Mouse (Mus musculus) neural tube, embryonic 15.5 days (tissue): ENCODE results near the gene Tcerg1l. TPM values are rescaled to one million over a fixed set of nuclear protein-coding genes. Genes with fewer than 3 reads are reported as not detected.

Source experiments
- ATAC-seq: fragments of 200-750 bp; cut with Nextera tagmentation; 2 replicates; pipeline ENCODE4 v1.8.0; 2017; ENCODE audit warnings: mild to moderate bottlenecking, moderate TSS enrichment, moderate library complexity; ENCODE audit not compliant: low FRiP score
- H3K27ac ChIP-seq: fragments of 300-500 bp; sonication (generic); replicated peaks from 2 replicates; pipeline ENCODE4 v1.5.1; 2015; ENCODE audit warnings: mild to moderate bottlenecking, inconsistent platforms
- H3K27me3 ChIP-seq: fragments of 300-500 bp; sonication (generic); replicated peaks from 2 replicates; pipeline ENCODE4 v1.6.1; 2015; ENCODE audit warnings: inconsistent platforms
- H3K36me3 ChIP-seq: fragments of 300-500 bp; sonication (generic); 2 replicates; pipeline ENCODE4 v1.6.1; 2015; ENCODE audit warnings: inconsistent platforms
- H3K4me1 ChIP-seq: fragments of 300-500 bp; sonication (generic); 2 replicates; pipeline ENCODE4 v1.6.1; 2015; ENCODE audit warnings: inconsistent platforms
- H3K4me2 ChIP-seq: fragments of 300-500 bp; sonication (generic); 2 replicates; pipeline ENCODE4 v1.6.1; 2015; ENCODE audit warnings: inconsistent platforms, mild to moderate bottlenecking, moderate library complexity
- H3K4me3 ChIP-seq: fragments of 300-500 bp; sonication (generic); replicated peaks from 2 replicates; pipeline ENCODE4 v1.5.1; 2015; ENCODE audit warnings: mild to moderate bottlenecking, inconsistent platforms
- H3K9ac ChIP-seq: fragments of 300-500 bp; sonication (generic); replicated peaks from 2 replicates; pipeline ENCODE4 v1.6.1; 2015; ENCODE audit warnings: mild to moderate bottlenecking, inconsistent platforms
- H3K9me3 ChIP-seq: fragments of 300-500 bp; sonication (generic); replicated peaks from 2 replicates; pipeline ENCODE4 v1.6.1; 2016; ENCODE audit warnings: inconsistent platforms
- whole genome bisulfite sequencing: fragments of 180-500 bp; shearing (Covaris S2); methylation state at CpG from one replicate; pipeline ENCODE4 v1.1.7; 2015; ENCODE audit warnings: mixed read lengths; 5-methylcytosine and 5-hydroxymethylcytosine counted together
- polyA plus RNA-seq: library from polyadenylated mRNA; unstranded; fragments of >200 nt; fragmentation: Nextera tagmentation; extraction: Ambion mirVana; gene quantifications from 2 replicates; pipeline ENCODE4 v1.2.1, GENCODE M21; 2015

Gene Tcerg1l
- polyA plus RNA-seq, 1 experiment from 2014 or later: 47.5 TPM

- Histone ChIP-seq H3K27me3 (no peaks in the 10 kb centered on the region), H3K9me3 (no peaks in the 10 kb centered on the region), H3K4me1 (peaks cover 22% of the 10 kb centered on the region), H3K27ac (peak overlapping the region; percentile 58), H3K4me3 (no peak overlapping the region), H3K9ac (no peak overlapping the region), H3K36me3 (no peaks in the 10 kb centered on the region), H3K4me2 (0 out of 2 replicates have a peak overlapping the region, but pooled peaks have one; percentile 5)
- ATAC-seq: no peak
- 24% methylated on average over 15 of the region's 15 CpGs for WGBS
Observed at GRCm38 (mm10) chr7:138215177-138215830, 182.2 kb downstream of the Tcerg1l start.

- Histone ChIP-seq H3K36me3 (no peaks in the 10 kb centered on the region), H3K27me3 (no peaks in the 10 kb centered on the region), H3K9ac (no peak overlapping the region), H3K27ac (peak overlapping the region; percentile 58; the same call in 1 of the 2 replicates), H3K9me3 (no peaks in the 10 kb centered on the region), H3K4me1 (peaks cover 22% of the 10 kb centered on the region), H3K4me3 (no peak overlapping the region), H3K4me2 (no peak overlapping the region)
- WGBS: 53% methylated on average over 9 of the region's 9 CpGs
- ATAC-seq: no peak
Observed at GRCm38 (mm10) chr7:138214710-138215109, 182.8 kb downstream of the Tcerg1l start.

GRCm38 (mm10) chr7:138209769-138210168 is 187.8 kb downstream of the Tcerg1l start:
- Histone ChIP-seq H3K27me3 (no peaks in the 10 kb centered on the region), H3K36me3 (no peaks in the 10 kb centered on the region), H3K9ac (no peak overlapping the region), H3K4me2 (no peak overlapping the region), H3K4me3 (no peak overlapping the region), H3K9me3 (no peaks in the 10 kb centered on the region), H3K27ac (no peak overlapping the region), H3K4me1 (peaks cover 13% of the 10 kb centered on the region)
- ATAC-seq: no peak
- 75% methylated on average over 5 of the region's 5 CpGs for WGBS

GRCm38 (mm10) chr7:138205124-138205523 is 192.4 kb downstream of the Tcerg1l start:
- no peak overlapping the region for H3K4me3 ChIP-seq
- H3K4me1 ChIP-seq: peaks cover 10% of the 10 kb centered on the region; the same call in 1 of the 2 replicates
- no peaks in the 10 kb centered on the region for H3K36me3 ChIP-seq
- H3K9me3 ChIP-seq: no peaks in the 10 kb centered on the region
- H3K27me3 ChIP-seq: no peaks in the 10 kb centered on the region
- no peak for ATAC-seq
- H3K9ac ChIP-seq: no peak overlapping the region
- H3K4me2 ChIP-seq: no peak overlapping the region
- WGBS: 90% methylated on average over 2 of the region's 2 CpGs
- H3K27ac ChIP-seq: no peak overlapping the region

- Histone ChIP-seq H3K4me3 (no peak overlapping the region), H3K36me3 (no peaks in the 10 kb centered on the region), H3K9me3 (no peaks in the 10 kb centered on the region), H3K4me2 (no peak overlapping the region), H3K9ac (no peak overlapping the region), H3K4me1 (peaks cover 20% of the 10 kb centered on the region), H3K27ac (0 out of 2 replicates have a peak overlapping the region, but pooled peaks have one; percentile 3), H3K27me3 (no peaks in the 10 kb centered on the region)
- no peak for ATAC-seq
- 68% methylated on average over 15 of the region's 15 CpGs for WGBS
Observed at GRCm38 (mm10) chr7:138202162-138202832, 195.2 kb downstream of the Tcerg1l start.

GRCm38 (mm10) chr7:138199333-138200058 is 198.0 kb downstream of the Tcerg1l start:
- 0 out of 2 replicates have a peak overlapping the region, but pooled peaks have one; percentile 28 for H3K27ac ChIP-seq
- H3K4me3 ChIP-seq: no peak overlapping the region
- no peaks in the 10 kb centered on the region for H3K36me3 ChIP-seq
- ATAC-seq: peak; percentile 66; the same call in 1 of the 2 replicates
- H3K9me3 ChIP-seq: no peaks in the 10 kb centered on the region
- H3K27me3 ChIP-seq: no peaks in the 10 kb centered on the region
- peaks cover 15% of the 10 kb centered on the region for H3K4me1 ChIP-seq
- WGBS: 20% methylated on average over 10 of the region's 10 CpGs
- H3K4me2 ChIP-seq: peak overlapping the region; percentile 23; the same call in 1 of the 2 replicates
- H3K9ac ChIP-seq: no peak overlapping the region

GRCm38 (mm10) chr7:138196139-138196538 is 201.4 kb downstream of the Tcerg1l start:
- H3K27me3 ChIP-seq: no peaks in the 10 kb centered on the region
- H3K9ac ChIP-seq: no peak overlapping the region
- no peak overlapping the region for H3K4me3 ChIP-seq
- WGBS: 91% methylated on average over 2 of the region's 2 CpGs
- H3K4me1 ChIP-seq: peaks cover 10% of the 10 kb centered on the region
- H3K9me3 ChIP-seq: no peaks in the 10 kb centered on the region
- H3K27ac ChIP-seq: no peak overlapping the region
- ATAC-seq: no peak
- H3K4me2 ChIP-seq: no peak overlapping the region
- no peaks in the 10 kb centered on the region for H3K36me3 ChIP-seq

GRCm38 (mm10) chr7:138184197-138184596 is 213.3 kb downstream of the Tcerg1l start:
- 83% methylated on average over 5 of the region's 5 CpGs for WGBS
- no peak overlapping the region for H3K9ac ChIP-seq
- no peaks in the 10 kb centered on the region for H3K27me3 ChIP-seq
- no peak for ATAC-seq
- no peaks in the 10 kb centered on the region for H3K4me1 ChIP-seq
- H3K27ac ChIP-seq: no peak overlapping the region
- no peak overlapping the region for H3K4me2 ChIP-seq
- H3K9me3 ChIP-seq: no peaks in the 10 kb centered on the region
- H3K36me3 ChIP-seq: no peaks in the 10 kb centered on the region
- H3K4me3 ChIP-seq: no peak overlapping the region

GRCm38 (mm10) chr7:138182216-138182615 is 215.3 kb downstream of the Tcerg1l start:
- Histone ChIP-seq H3K4me3 (no peak overlapping the region), H3K4me1 (no peaks in the 10 kb centered on the region), H3K27ac (no peak overlapping the region), H3K9me3 (no peaks in the 10 kb centered on the region), H3K27me3 (no peaks in the 10 kb centered on the region), H3K36me3 (no peaks in the 10 kb centered on the region), H3K4me2 (no peak overlapping the region), H3K9ac (no peak overlapping the region)
- 65% methylated on average over 3 of the region's 3 CpGs for WGBS
- ATAC-seq: no peak

- Histone ChIP-seq H3K9ac (no peak overlapping the region), H3K4me2 (no peak overlapping the region), H3K4me3 (no peak overlapping the region), H3K4me1 (peaks cover 5% of the 10 kb centered on the region; the same call in 1 of the 2 replicates), H3K36me3 (no peaks in the 10 kb centered on the region), H3K9me3 (no peaks in the 10 kb centered on the region), H3K27me3 (no peaks in the 10 kb centered on the region), H3K27ac (no peak overlapping the region)
- no peak for ATAC-seq
- 95% methylated on average over 2 of the region's 2 CpGs for WGBS
Observed at GRCm38 (mm10) chr7:138178617-138179016, 218.9 kb downstream of the Tcerg1l start.

GRCm38 (mm10) chr7:138176026-138176425 is 221.5 kb downstream of the Tcerg1l start:
- no peak overlapping the region for H3K9ac ChIP-seq
- no peak for ATAC-seq
- H3K36me3 ChIP-seq: no peaks in the 10 kb centered on the region
- peaks cover 5% of the 10 kb centered on the region; the same call in 1 of the 2 replicates for H3K4me1 ChIP-seq
- no peak overlapping the region for H3K4me2 ChIP-seq
- no peak overlapping the region for H3K27ac ChIP-seq
- no peaks in the 10 kb centered on the region for H3K27me3 ChIP-seq
- no peaks in the 10 kb centered on the region for H3K9me3 ChIP-seq
- H3K4me3 ChIP-seq: no peak overlapping the region
- 63% methylated on average over 2 of the region's 2 CpGs for WGBS
